Mouse (Mus musculus): ENCODE data around the gene Sik2. TPM values are rescaled to one million over a fixed set of nuclear protein-coding genes. Genes with fewer than 3 reads are reported as not detected.

Gene Sik2
- polyA plus RNA-seq, 1 experiment from 2014 or later = 17.3 TPM

DNA sequence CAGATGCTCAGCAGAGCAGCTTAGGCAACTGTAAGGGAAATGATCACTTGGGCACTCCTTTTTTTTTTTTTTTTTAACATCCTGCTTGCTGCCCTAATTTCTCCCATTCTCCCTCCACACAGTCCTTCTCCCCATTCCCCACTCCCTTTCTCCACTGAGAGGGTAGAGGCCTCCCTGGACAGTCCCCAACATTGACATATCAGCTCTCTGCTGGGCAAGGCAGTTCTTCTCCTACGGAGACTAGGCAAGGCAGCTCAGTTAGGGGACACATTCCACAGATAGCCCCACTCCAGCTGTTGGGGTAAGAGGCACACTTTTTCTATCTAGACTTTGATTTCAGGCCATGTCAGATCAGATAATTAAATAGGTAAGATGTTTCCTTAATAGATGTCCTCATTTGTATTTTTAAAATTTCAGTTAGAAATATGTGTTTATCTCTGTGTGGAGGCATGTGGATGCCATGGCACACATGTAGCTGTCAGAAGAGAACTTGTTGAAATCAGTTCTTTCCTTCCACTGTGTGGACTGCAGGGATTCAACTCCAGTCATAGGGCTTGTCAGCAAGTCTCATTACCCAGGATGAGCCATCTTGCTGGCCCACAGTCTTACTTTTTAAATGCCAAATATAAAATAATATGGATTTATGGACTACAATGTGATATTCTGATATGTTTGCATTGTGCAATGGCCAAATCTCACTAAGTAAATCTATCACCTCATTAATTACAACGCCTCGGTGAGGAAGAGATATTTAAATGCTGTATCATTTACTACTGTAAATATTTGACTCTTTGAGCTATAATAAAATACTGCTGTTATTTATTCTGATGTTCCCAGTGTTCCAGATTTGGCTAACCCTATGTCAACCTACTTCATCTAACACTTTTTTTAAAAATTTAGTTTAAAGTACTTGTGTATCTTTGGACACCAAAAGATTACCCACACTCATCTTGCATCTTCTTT lies 87.7 kb downstream of the Sik2 start:
- TF ChIP-seq CTCF (IDR thresholded peaks at IDR 0.05) = no peak
- H3K27me3 ChIP-seq = no peaks in the 10 kb centered on the region
- in situ Hi-C loops (cut with MboI; ENCODE audit: low pct_unique_long_range_greater_than_20kb) = no loop called here
- POLR2A ChIA-PET = no interaction called here
- DNase-seq (ENCODE audit: low read depth, low spot score) (no peak), ATAC-seq (no peak)
- CTCF ChIA-PET = interaction anchor here (1.2 kb wide), 1 partner anchor 17 kb away, joined by 3 read pairs; no protein-coding TSS in a partner anchor

DNA sequence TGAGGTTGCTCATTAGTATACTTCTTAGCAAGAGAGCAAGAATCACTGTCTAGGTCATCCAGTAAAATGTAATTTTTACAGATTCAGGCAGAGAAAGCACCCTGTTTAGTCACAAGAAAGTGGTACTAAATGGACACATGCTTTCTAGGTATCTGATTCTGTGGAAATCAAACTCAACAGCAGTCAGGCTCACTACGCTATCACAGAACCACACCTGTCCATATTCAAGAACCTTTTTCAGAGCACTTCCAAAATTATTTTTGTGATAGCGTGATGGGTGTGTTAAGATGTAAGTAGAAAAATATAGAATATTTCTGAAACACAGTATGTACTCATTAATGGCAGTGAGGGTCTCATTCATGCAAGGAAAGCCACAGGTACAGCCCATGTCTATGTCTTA lies 89.3 kb downstream of the Sik2 start:
- DNase-seq (ENCODE audit: low read depth, low spot score) (no peak), ATAC-seq (no peak)
- no peak for TF ChIP-seq CTCF (IDR thresholded peaks at IDR 0.05)
- POLR2A ChIA-PET = no interaction called here
- in situ Hi-C loops (cut with MboI; ENCODE audit: low pct_unique_long_range_greater_than_20kb) = no loop called here
- CTCF ChIA-PET = no interaction called here
- no peaks in the 10 kb centered on the region for H3K27me3 ChIP-seq

DNA sequence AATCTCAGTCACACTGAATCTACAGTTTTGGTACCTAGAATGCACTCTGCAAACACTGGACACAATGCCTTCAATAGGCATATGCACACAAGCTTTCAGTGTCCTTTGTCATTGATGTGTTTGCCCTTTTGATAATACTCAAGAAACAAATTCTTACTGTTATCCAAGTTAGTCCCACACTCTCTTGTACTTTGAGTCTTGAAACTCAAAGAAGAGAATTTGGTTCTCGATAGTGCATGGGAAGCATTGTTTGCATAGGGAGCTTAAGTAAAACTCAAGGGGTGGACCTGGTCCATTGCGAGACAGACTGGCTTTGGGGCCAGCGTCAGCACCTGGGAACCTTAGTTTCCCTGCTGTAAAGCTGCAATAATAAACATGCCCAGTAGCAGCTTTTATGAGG lies 90.7 kb downstream of the Sik2 start:
- DNase-seq (ENCODE audit: low read depth, low spot score) (no peak), ATAC-seq (no peak)
- no peak for TF ChIP-seq CTCF (IDR thresholded peaks at IDR 0.05)
- in situ Hi-C loops (cut with MboI; ENCODE audit: low pct_unique_long_range_greater_than_20kb) = no loop called here
- CTCF ChIA-PET = interaction anchor here (1.2 kb wide), 1 partner anchor 16 kb away, joined by 3 read pairs; no protein-coding TSS in a partner anchor
- H3K27me3 ChIP-seq = no peaks in the 10 kb centered on the region
- POLR2A ChIA-PET = no interaction called here

DNA sequence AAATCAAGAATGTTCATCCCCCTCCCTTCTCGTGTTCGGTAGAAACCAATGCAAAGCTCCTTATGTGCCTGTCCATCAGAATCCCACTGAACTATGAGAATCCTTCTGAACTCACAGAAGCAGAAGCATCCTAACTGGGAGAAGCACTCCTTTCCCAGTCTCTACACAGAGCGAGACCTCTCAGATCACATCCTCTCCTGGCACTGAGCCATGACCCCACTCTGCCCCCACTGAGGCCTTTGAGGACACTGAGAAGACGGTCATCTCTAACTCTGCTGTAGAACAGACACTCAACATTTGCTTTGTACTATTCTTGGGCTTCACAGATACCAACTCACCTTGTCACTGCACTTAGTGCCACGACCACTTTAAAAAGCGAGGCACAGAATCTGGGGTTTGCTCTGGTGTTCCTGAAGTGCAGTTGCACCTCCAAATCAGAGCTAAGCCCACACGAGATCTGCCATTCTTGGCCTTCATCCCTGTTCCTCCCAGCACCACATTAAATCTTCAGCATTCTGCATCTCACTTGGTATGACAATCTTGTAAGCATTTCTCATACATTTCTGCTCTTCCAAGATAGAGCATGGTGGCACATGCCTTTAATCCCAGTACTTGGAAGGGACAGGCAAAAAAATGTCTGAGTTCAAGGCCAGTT lies 96.9 kb downstream of the Sik2 start:
- TF ChIP-seq CTCF (IDR thresholded peaks at IDR 0.05) = no peak
- in situ Hi-C loops (cut with MboI; ENCODE audit: low pct_unique_long_range_greater_than_20kb) = no loop called here
- POLR2A ChIA-PET = no interaction called here
- H3K27me3 ChIP-seq = no peaks in the 10 kb centered on the region
- DNase-seq (ENCODE audit: low read depth, low spot score) (no peak), ATAC-seq (no peak)
- CTCF ChIA-PET = interaction anchor here (1.1 to 2.0 kb wide), 2 partner anchors 8 to 10 kb away, joined by 3 to 9 read pairs; no protein-coding TSS in a partner anchor

DNA sequence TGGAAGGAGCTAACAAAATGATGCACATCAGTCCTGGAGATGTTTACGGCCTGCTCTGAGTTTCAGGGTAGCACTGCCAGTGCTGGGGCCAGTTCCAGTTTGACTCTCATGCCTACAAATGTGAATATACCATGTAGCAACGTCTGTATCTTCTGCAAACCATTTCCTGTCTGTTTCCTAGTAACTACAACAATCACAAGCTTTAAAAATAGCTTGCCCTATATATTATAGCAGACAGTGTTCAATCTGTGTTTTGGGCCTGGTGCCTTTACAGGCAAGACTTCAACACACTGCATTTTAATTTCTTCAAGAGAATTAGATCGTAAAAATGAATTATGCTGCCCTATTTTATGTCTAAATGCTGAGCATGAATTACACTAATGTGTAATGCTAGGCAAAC lies 103.6 kb downstream of the Sik2 start:
- POLR2A ChIA-PET = interaction anchor here (0.6 to 0.8 kb wide), 2 partner anchors 14 to 191 kb away, joined by 3 to 7 read pairs; no protein-coding TSS in a partner anchor
- H3K27me3 ChIP-seq = no peaks in the 10 kb centered on the region
- no peak for DNase-seq (ENCODE audit: low read depth, low spot score)
- CTCF ChIA-PET = interaction anchor here (1.3 kb wide), 1 partner anchor 66 kb away, joined by 3 read pairs; no protein-coding TSS in a partner anchor
- in situ Hi-C loops (cut with MboI; ENCODE audit: low pct_unique_long_range_greater_than_20kb) = no loop called here
- no peak for TF ChIP-seq CTCF (IDR thresholded peaks at IDR 0.05)
- no peak for ATAC-seq

DNA sequence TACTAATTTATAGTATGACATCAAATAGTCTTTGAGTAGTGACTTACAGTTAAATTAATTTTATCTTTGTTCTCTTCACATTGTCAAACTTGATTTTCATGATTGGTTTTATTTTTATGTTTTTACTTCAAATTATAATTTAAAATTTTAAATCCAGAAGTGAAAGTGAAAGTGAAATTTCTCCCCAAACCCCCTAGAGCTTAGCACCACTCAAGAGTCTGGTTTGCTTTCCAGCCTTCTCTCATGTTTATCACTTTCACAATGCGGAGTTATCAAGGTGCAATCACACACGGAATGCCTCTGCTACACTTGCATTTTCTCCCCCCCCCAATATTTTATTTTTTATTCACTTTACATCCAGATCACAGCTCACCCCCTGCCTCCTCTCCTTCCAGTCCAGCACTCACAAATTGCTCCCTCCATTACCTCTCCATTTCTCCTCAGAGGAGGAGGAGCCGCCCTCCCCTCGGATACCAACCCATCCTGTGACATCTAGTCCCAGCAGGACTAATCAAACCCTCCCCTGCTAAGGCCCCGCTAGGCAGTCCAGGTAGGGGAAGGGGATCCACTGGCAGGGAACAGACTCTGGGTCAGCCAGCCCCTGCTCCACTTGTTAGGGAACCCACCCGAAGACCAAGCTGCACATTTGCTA lies 104.6 kb downstream of the Sik2 start:
- ChIA-PET POLR2A (interaction anchor here (0.8 kb wide), 1 partner anchor 13 kb away, joined by 3 read pairs; no protein-coding TSS in a partner anchor), CTCF (interaction anchor here (1.3 to 1.4 kb wide), 3 partner anchors 8 to 67 kb away, joined by 3 to 4 read pairs (median 3); no protein-coding TSS in a partner anchor)
- in situ Hi-C loops (cut with MboI; ENCODE audit: low pct_unique_long_range_greater_than_20kb) = no loop called here
- H3K27me3 ChIP-seq = no peaks in the 10 kb centered on the region
- no peak for DNase-seq (ENCODE audit: low read depth, low spot score)
- no peak for TF ChIP-seq CTCF (IDR thresholded peaks at IDR 0.05)
- ATAC-seq = no peak

DNA sequence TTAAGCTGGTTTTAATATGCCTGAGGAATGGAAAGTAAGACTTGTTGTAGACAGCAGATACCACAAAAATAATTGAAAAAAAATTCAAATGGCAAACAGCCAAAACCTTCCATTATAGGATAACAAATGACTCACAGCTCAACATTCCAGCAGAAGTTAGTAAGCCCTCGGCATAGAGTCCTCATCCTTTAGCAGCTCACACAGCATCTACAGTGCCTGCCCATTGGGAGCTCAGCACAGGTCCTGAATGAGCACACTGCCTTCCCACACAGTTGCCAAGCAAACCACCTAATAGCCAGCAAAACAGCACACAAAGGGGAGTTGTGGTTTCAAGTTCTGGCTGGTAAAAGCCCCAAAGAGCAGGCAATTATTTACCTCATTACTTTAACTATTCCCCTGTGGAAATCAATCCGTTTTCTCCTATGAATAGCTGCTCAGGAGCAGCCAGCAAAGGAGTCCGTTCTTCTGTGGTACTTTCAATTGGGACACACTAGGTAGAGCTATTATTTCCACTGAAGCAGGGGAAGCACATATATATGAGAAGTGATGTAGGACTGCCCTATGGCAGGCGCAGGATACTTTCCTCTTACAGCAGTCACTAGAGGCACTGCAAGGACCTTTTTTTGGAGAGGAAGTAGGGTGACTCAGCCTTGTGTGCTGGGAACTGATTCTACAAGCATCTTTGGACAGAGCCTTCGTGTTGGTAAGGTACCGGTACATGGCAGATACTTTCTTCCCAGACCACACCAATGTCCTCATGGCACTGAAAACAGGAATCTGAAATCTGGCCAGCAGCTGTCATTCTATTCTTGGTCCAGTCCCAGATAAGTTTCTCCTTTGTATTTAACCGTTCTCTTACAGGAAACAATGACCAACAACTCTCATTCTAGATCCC lies 108.6 kb downstream of the Sik2 start:
- in situ Hi-C loops (cut with MboI; ENCODE audit: low pct_unique_long_range_greater_than_20kb) = no loop called here
- no peak for TF ChIP-seq CTCF (IDR thresholded peaks at IDR 0.05)
- ATAC-seq (peak; percentile 98), DNase-seq (ENCODE audit: low read depth, low spot score) (peak; percentile 93)
- CTCF ChIA-PET = interaction anchor here (0.7 to 3.2 kb wide), 5 partner anchors 12 to 103 kb away, joined by 3 to 11 read pairs (median 8); no protein-coding TSS in a partner anchor
- POLR2A ChIA-PET = interaction anchor here (0.6 to 1.3 kb wide), 3 partner anchors 9 to 237 kb away, joined by 3 read pairs; no protein-coding TSS in a partner anchor
- no peaks in the 10 kb centered on the region for H3K27me3 ChIP-seq

DNA sequence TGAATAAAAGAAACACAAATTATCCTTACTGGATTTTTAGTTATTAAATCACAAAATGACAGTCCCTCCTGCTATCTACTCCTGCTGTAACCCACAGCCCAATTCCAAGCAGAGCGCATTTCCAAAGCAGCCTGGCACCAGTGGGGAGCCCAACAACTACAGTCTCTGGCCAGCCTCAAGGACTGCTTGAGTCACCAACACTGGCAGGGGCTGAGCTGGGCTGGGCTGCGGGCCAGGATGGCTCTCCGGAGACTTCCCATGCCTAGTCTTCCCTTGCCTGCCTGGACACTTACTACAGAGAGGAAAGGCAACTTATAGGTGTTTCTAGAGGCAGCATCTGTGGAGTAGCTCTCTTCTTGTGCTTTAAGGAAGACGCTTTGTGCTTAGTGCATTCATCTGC lies 115.2 kb downstream of the Sik2 start:
- TF ChIP-seq CTCF (IDR thresholded peaks at IDR 0.05) = no peak
- POLR2A ChIA-PET = interaction anchor here (1.1 kb wide), 1 partner anchor 110 kb away, joined by 3 read pairs; no protein-coding TSS in a partner anchor
- CTCF ChIA-PET = interaction anchor here (1.2 kb wide), 1 partner anchor 19 kb away, joined by 3 read pairs; no protein-coding TSS in a partner anchor
- peak; percentile 62 for ATAC-seq
- in situ Hi-C loops (cut with MboI; ENCODE audit: low pct_unique_long_range_greater_than_20kb) = no loop called here
- DNase-seq (ENCODE audit: low read depth, low spot score) = no peak
- no peaks in the 10 kb centered on the region for H3K27me3 ChIP-seq

DNA sequence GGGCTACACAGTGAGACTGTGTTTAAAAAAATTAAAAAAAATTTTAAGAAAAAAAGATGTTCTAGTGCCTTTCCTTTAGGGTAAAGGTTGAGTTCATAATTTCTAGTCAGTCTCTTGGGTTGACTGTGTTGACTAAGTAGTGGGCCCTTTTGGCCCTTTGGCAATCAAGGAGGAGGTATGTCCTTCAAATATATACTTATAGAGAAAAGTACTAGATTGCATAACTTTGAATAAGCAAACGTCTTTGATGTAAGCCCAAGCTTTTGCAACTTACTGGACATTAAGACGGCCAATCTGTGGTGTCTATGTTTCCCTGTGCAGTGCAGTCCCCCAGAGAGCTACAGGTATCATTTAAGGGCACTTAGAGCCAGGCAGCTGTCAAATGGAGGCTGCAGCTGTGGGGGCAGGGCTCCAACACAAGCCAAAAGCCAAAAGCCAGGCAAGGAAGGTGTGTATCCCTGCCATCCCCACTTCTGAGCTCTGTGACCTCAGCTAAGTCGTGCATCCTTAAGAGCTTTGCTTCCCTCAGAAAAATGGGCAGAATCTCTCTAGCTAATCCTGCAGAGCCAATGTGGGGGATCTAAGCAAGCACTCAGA lies 118.3 kb downstream of the Sik2 start:
- no peak for DNase-seq (ENCODE audit: low read depth, low spot score)
- no peaks in the 10 kb centered on the region for H3K27me3 ChIP-seq
- no peak for TF ChIP-seq CTCF (IDR thresholded peaks at IDR 0.05)
- CTCF ChIA-PET = interaction anchor here (2.1 kb wide), 1 partner anchor 8 kb away, joined by 7 read pairs; no protein-coding TSS in a partner anchor
- in situ Hi-C loops (cut with MboI; ENCODE audit: low pct_unique_long_range_greater_than_20kb) = no loop called here
- POLR2A ChIA-PET = interaction anchor here (1.1 kb wide), 1 partner anchor 14 kb away, joined by 3 read pairs; no protein-coding TSS in a partner anchor
- ATAC-seq = no peak
